Mouse (Mus musculus): ENCODE results near the gene Fam219a. TPM values are rescaled to one million over a fixed set of nuclear protein-coding genes. Genes with fewer than 3 reads are reported as not detected.

The Fam219a gene
- polyA plus RNA-seq, 1 experiment from 2014 or later: 1.2 TPM

- no peaks in the 10 kb centered on the region for H3K27me3 ChIP-seq (ENCODE audit: control insufficient read depth, insufficient read depth, low read length)
- no peak overlapping the region for H3K4me3 ChIP-seq (ENCODE audit: low read depth, low read length)
- no peak overlapping the region for H3K9ac ChIP-seq (ENCODE audit: low read length)
- H3K4me2 ChIP-seq (ENCODE audit: low read depth, severe bottlenecking): no peak overlapping the region
- WGBS: 51% methylated on average over 8 of the region's 8 CpGs
- no peak for DNase-seq (ENCODE audit: low spot score)
- no peaks in the 10 kb centered on the region for H3K4me1 ChIP-seq (ENCODE audit: control insufficient read depth, insufficient read depth, low read length)
- H3K36me3 ChIP-seq (ENCODE audit: control insufficient read depth, insufficient read depth, low read length): no peaks in the 10 kb centered on the region
- no peaks in the 10 kb centered on the region for H3K9me3 ChIP-seq (ENCODE audit: control insufficient read depth, low read length)
- H3K27ac ChIP-seq (replicated peaks; ENCODE audit: low read depth, low read length): no peak overlapping the region
- ATAC-seq (ENCODE audit: insufficient number of reproducible peaks, low FRiP score, low TSS enrichment, low read depth): no peak
Observed at GRCm38 (mm10) chr4:41604476-41605396, 35.4 kb upstream of the Fam219a start.

GRCm38 (mm10) chr4:41602818-41603217 is 33.5 kb upstream of the Fam219a start:
- H3K9ac ChIP-seq (ENCODE audit: low read length): no peak overlapping the region
- no peaks in the 10 kb centered on the region for H3K4me1 ChIP-seq (ENCODE audit: control insufficient read depth, insufficient read depth, low read length)
- H3K36me3 ChIP-seq (ENCODE audit: control insufficient read depth, insufficient read depth, low read length): no peaks in the 10 kb centered on the region
- no peaks in the 10 kb centered on the region for H3K9me3 ChIP-seq (ENCODE audit: control insufficient read depth, low read length)
- H3K4me2 ChIP-seq (ENCODE audit: low read depth, severe bottlenecking): no peak overlapping the region
- H3K4me3 ChIP-seq (ENCODE audit: low read depth, low read length): no peak overlapping the region
- WGBS: 65% methylated on average over 4 of the region's 4 CpGs
- 0 out of 2 replicates have a peak, but pooled peaks cover 2% of the 10 kb centered on the region for H3K27me3 ChIP-seq (ENCODE audit: control insufficient read depth, insufficient read depth, low read length)
- ATAC-seq (ENCODE audit: insufficient number of reproducible peaks, low FRiP score, low TSS enrichment, low read depth) (no peak), DNase-seq (ENCODE audit: low spot score) (no peak)
- no peak overlapping the region for H3K27ac ChIP-seq (replicated peaks; ENCODE audit: low read depth, low read length)

DNA sequence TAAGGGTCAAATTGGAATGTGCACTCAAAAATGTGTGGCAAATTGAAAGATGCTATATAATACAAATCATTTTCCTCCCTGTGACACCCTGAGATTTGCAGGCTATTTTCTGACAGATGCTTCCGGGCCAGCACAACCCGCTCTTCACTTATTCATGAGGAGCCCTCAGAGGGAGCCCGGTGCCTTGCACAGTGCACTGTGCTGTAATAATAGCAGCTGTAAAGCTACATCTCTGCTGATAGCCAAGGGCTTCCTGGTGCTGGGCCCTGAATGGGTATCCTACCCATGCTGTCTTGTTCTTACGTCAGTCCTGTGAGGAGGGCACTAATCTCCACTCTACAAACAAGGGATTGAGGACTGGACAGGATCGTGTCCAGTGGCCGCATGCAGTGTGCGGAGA is 14.0 kb upstream of the Fam219a start:
- Histone ChIP-seq H3K9ac (ENCODE audit: low read length) (no peak overlapping the region), H3K9me3 (ENCODE audit: control insufficient read depth, low read length) (no peaks in the 10 kb centered on the region), H3K4me3 (ENCODE audit: low read depth, low read length) (no peak overlapping the region), H3K4me1 (ENCODE audit: control insufficient read depth, insufficient read depth, low read length) (no peaks in the 10 kb centered on the region), H3K27me3 (ENCODE audit: control insufficient read depth, insufficient read depth, low read length) (no peaks in the 10 kb centered on the region), H3K4me2 (ENCODE audit: low read depth, severe bottlenecking) (no peak overlapping the region), H3K36me3 (ENCODE audit: control insufficient read depth, insufficient read depth, low read length) (no peaks in the 10 kb centered on the region), H3K27ac (replicated peaks; ENCODE audit: low read depth, low read length) (no peak overlapping the region)
- no peak for DNase-seq (ENCODE audit: low spot score)
- ATAC-seq (ENCODE audit: insufficient number of reproducible peaks, low FRiP score, low TSS enrichment, low read depth): no peak
- 86% methylated on average over 7 of the region's 7 CpGs for WGBS

- Histone ChIP-seq H3K36me3 (ENCODE audit: control insufficient read depth, insufficient read depth, low read length) (no peaks in the 10 kb centered on the region), H3K27ac (replicated peaks; ENCODE audit: low read depth, low read length) (no peak overlapping the region), H3K4me1 (ENCODE audit: control insufficient read depth, insufficient read depth, low read length) (no peaks in the 10 kb centered on the region), H3K4me3 (ENCODE audit: low read depth, low read length) (no peak overlapping the region), H3K9ac (ENCODE audit: low read length) (no peak overlapping the region), H3K9me3 (ENCODE audit: control insufficient read depth, low read length) (no peaks in the 10 kb centered on the region), H3K27me3 (ENCODE audit: control insufficient read depth, insufficient read depth, low read length) (no peaks in the 10 kb centered on the region), H3K4me2 (ENCODE audit: low read depth, severe bottlenecking) (no peak overlapping the region)
- 51% methylated on average over 6 of the region's 6 CpGs for WGBS
- ATAC-seq (ENCODE audit: insufficient number of reproducible peaks, low FRiP score, low TSS enrichment, low read depth): no peak
- no peak for DNase-seq (ENCODE audit: low spot score)
Observed at GRCm38 (mm10) chr4:41575914-41576313, 6.6 kb upstream of the Fam219a start.

DNA sequence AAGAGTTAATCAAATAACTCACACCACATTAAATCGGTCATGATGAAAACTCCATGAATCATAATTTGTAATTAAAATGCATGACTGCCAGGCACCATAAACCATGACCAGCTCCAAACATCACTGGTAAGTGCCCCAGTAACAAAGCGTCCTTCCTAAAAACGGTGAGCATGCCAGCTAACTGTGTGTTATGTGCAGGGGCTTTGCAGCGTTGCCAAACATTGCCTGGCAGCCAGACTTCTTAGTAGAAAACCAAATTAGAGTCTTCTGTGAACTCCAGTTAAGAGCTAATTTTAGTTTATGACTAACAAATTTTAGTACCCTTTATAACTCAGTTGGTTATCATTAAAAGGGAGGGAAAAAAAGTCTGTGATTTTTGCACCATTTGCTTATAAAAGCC is 4.2 kb upstream of the Fam219a start:
- Histone ChIP-seq H3K36me3 (ENCODE audit: control insufficient read depth, insufficient read depth, low read length) (no peaks in the 10 kb centered on the region), H3K27ac (replicated peaks; ENCODE audit: low read depth, low read length) (no peak overlapping the region), H3K4me1 (ENCODE audit: control insufficient read depth, insufficient read depth, low read length) (peaks cover 9% of the 10 kb centered on the region; the same call in 1 of the 2 replicates), H3K27me3 (ENCODE audit: control insufficient read depth, insufficient read depth, low read length) (peaks cover 2% of the 10 kb centered on the region), H3K4me2 (ENCODE audit: low read depth, severe bottlenecking) (no peak overlapping the region), H3K9me3 (ENCODE audit: control insufficient read depth, low read length) (no peaks in the 10 kb centered on the region), H3K9ac (ENCODE audit: low read length) (no peak overlapping the region), H3K4me3 (ENCODE audit: low read depth, low read length) (no peak overlapping the region)
- DNase-seq (ENCODE audit: low spot score): no peak
- ATAC-seq (ENCODE audit: insufficient number of reproducible peaks, low FRiP score, low TSS enrichment, low read depth): no peak
- 61% methylated on average over 4 of the region's 4 CpGs for WGBS

DNA sequence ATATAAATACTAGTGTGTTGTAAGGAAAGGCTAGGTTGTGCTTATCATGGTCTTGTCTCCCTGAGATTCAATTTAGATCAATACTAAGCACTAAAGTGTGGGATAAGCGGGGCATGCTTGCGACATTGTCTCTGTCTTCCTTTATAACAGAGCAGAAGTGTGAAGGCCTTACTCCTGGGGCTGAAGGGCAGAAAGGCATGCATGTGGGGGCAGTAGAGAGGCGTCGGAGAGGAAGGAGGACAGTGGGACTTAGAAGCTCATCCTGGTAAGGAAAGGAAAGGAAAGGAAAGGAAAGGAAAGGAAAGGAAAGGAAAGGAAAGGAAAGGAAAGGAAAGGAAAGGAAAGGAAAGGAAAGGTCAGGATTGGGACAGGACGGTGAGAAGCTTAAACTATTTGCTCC is 2.2 kb upstream of the Fam219a start:
- H3K4me2 ChIP-seq (ENCODE audit: low read depth, severe bottlenecking): no peak overlapping the region
- 26% methylated on average over 5 of the region's 5 CpGs for WGBS
- H3K4me3 ChIP-seq (ENCODE audit: low read depth, low read length): no peak overlapping the region
- H3K9ac ChIP-seq (ENCODE audit: low read length): no peak overlapping the region
- peaks cover 13% of the 10 kb centered on the region for H3K27me3 ChIP-seq (ENCODE audit: control insufficient read depth, insufficient read depth, low read length)
- no peak overlapping the region for H3K27ac ChIP-seq (replicated peaks; ENCODE audit: low read depth, low read length)
- no peaks in the 10 kb centered on the region for H3K9me3 ChIP-seq (ENCODE audit: control insufficient read depth, low read length)
- peaks cover 13% of the 10 kb centered on the region; the same call in 1 of the 2 replicates for H3K4me1 ChIP-seq (ENCODE audit: control insufficient read depth, insufficient read depth, low read length)
- DNase-seq (ENCODE audit: low spot score) (no peak), ATAC-seq (ENCODE audit: insufficient number of reproducible peaks, low FRiP score, low TSS enrichment, low read depth) (no peak)
- no peaks in the 10 kb centered on the region for H3K36me3 ChIP-seq (ENCODE audit: control insufficient read depth, insufficient read depth, low read length)

- WGBS: under 1% methylated on average over 58 of the region's 58 CpGs
- Histone ChIP-seq H3K27me3 (ENCODE audit: control insufficient read depth, insufficient read depth, low read length) (peaks cover 13% of the 10 kb centered on the region), H3K4me2 (ENCODE audit: low read depth, severe bottlenecking) (peak overlapping the region; percentile 95), H3K36me3 (ENCODE audit: control insufficient read depth, insufficient read depth, low read length) (no peaks in the 10 kb centered on the region), H3K4me1 (ENCODE audit: control insufficient read depth, insufficient read depth, low read length) (peaks cover 13% of the 10 kb centered on the region; the same call in 1 of the 2 replicates), H3K9ac (ENCODE audit: low read length) (peak overlapping the region; percentile 45), H3K9me3 (ENCODE audit: control insufficient read depth, low read length) (no peaks in the 10 kb centered on the region), H3K27ac (replicated peaks; ENCODE audit: low read depth, low read length) (no peak overlapping the region), H3K4me3 (ENCODE audit: low read depth, low read length) (peak overlapping the region; percentile 68)
- ATAC-seq (ENCODE audit: insufficient number of reproducible peaks, low FRiP score, low TSS enrichment, low read depth): peak; percentile 56; the same call in 1 of the 2 replicates
- DNase-seq (ENCODE audit: low spot score): no peak
Observed at GRCm38 (mm10) chr4:41568682-41569410, 492 bp downstream of the Fam219a start.

DNA sequence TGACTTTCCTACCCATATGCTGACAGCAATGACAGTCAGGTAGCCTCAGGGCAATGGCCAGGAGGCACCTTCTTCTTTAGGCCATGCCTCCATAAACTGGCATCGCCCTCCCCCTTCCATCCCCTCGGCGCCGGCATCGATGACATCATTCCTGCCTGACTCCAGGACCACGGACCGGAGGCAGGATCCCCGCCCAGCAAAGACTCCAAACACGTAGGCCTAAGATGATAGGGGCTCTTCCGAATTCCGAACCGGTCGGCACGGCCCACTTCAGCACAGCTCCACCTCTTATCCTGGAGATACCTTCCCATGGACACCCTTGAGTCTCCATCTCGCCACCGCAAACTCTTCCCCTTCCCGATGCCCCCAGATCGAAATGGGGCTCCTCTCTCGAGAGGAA is 1.1 kb downstream of the Fam219a start:
- Histone ChIP-seq H3K4me3 (ENCODE audit: low read depth, low read length) (peak overlapping the region; percentile 68), H3K4me1 (ENCODE audit: control insufficient read depth, insufficient read depth, low read length) (peaks cover 13% of the 10 kb centered on the region; the same call in 1 of the 2 replicates), H3K27ac (replicated peaks; ENCODE audit: low read depth, low read length) (no peak overlapping the region), H3K36me3 (ENCODE audit: control insufficient read depth, insufficient read depth, low read length) (no peaks in the 10 kb centered on the region), H3K27me3 (ENCODE audit: control insufficient read depth, insufficient read depth, low read length) (peaks cover 13% of the 10 kb centered on the region), H3K9me3 (ENCODE audit: control insufficient read depth, low read length) (no peaks in the 10 kb centered on the region), H3K9ac (ENCODE audit: low read length) (peak overlapping the region; percentile 45; the same call in 1 of the 2 replicates), H3K4me2 (ENCODE audit: low read depth, severe bottlenecking) (peak overlapping the region; percentile 95; the same call in 1 of the 2 replicates)
- 6% methylated on average over 19 of the region's 19 CpGs for WGBS
- ATAC-seq (ENCODE audit: insufficient number of reproducible peaks, low FRiP score, low TSS enrichment, low read depth) (no peak), DNase-seq (ENCODE audit: low spot score) (no peak)

Data from limb, embryonic 11.5 days (tissue).